ENCODE assay signal across 10 mouse cellular contexts in the genomic region with DNA sequence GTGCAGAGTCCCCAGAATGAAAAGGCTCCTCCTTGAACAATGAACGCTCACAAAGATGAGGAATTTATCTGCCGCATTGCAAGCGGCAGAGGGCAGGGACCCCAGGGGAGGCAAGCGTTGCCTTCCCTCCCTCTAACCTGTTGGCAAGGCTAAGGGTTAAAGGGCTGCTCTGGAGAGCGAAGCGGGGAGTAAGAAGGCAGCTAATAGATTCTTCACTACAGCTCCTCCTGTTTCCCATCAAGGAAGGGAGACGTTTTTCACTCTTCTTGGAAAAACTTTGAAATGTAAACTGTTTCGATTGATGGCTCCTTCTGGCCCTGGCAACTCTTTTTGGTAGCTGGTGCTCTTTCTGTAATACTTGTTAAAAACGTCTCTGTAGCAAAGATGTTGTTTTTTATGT.
DNase-seq lines count a peak whose midpoint lies in the region; ATAC-seq lines count a peak whose summit lies in the region.
"Had no signal": no experiment of that assay in that cellular context is flagged by ENCODE, and none has a peak within 500 bp of the region (broad histone marks: within the 10 kb centered on the region; RNA-seq: fewer than 3 reads in every experiment).

No protein-coding gene starts in this region.

- no peaks in the 10 kb centered on the region for H3K4me1 ChIP-seq in liver, embryonic 11.5 days (replicated peaks; ENCODE audit: control insufficient read depth, insufficient read depth, low read length)
- H3K4me1 ChIP-seq in forebrain, embryonic 11.5 days (replicated peaks; ENCODE audit: control insufficient read depth, insufficient read depth, low read length) = peaks cover 4% of the 10 kb centered on the region; the same call in 1 of the 2 replicates
- peaks cover 4% of the 10 kb centered on the region; the same call in 1 of the 2 replicates for H3K4me1 ChIP-seq in limb, embryonic 11.5 days (ENCODE audit: control insufficient read depth, insufficient read depth, low read length)
- H3K4me1 ChIP-seq in stomach, embryonic 15.5 days = peaks cover 7% of the 10 kb centered on the region; the same call in 1 of the 2 replicates

- H3K27ac ChIP-seq in liver, embryonic 11.5 days (ENCODE audit: low read depth, low read length) = no peak overlapping the region
- H3K27ac ChIP-seq in forebrain, embryonic 11.5 days (ENCODE audit: low read depth, low read length) = no peak overlapping the region
- no peak overlapping the region for H3K27ac ChIP-seq in limb, embryonic 11.5 days (replicated peaks; ENCODE audit: low read depth, low read length)
- no peak overlapping the region for H3K27ac ChIP-seq in stomach, embryonic 15.5 days
- H3K27ac ChIP-seq: macrophage had no signal

- no peak overlapping the region for H3K9ac ChIP-seq in liver, embryonic 11.5 days (ENCODE audit: low read depth, low read length)
- H3K9ac ChIP-seq in forebrain, embryonic 11.5 days (ENCODE audit: low read length) = peak overlapping the region; percentile 23; the same call in 1 of the 2 replicates
- no peak overlapping the region for H3K9ac ChIP-seq in limb, embryonic 11.5 days (ENCODE audit: low read length)
- H3K9ac ChIP-seq in stomach, embryonic 15.5 days = no peak overlapping the region

- no peak overlapping the region for H3K4me3 ChIP-seq in liver, embryonic 11.5 days (ENCODE audit: low read depth, low read length)
- no peak overlapping the region; the same call in 1 of the 2 replicates for H3K4me3 ChIP-seq in forebrain, embryonic 11.5 days (ENCODE audit: low read depth, low read length)
- no peak overlapping the region for H3K4me3 ChIP-seq in limb, embryonic 11.5 days (ENCODE audit: low read depth, low read length)
- H3K4me3 ChIP-seq in stomach, embryonic 15.5 days (replicated peaks) = no peak overlapping the region

- no peaks in the 10 kb centered on the region for H3K36me3 ChIP-seq in liver, embryonic 11.5 days (ENCODE audit: control insufficient read depth, insufficient read depth, low read length)
- no peaks in the 10 kb centered on the region for H3K36me3 ChIP-seq in forebrain, embryonic 11.5 days (ENCODE audit: control insufficient read depth, insufficient read depth, low read length)
- H3K36me3 ChIP-seq in limb, embryonic 11.5 days (ENCODE audit: control insufficient read depth, insufficient read depth, low read length) = no peaks in the 10 kb centered on the region
- no peaks in the 10 kb centered on the region for H3K36me3 ChIP-seq in stomach, embryonic 15.5 days

- DNase-seq in liver, embryonic 11.5 days (ENCODE audit: low spot score) = no peak
- DNase-seq in liver = no peak
- no peak for DNase-seq in forebrain, embryonic 11.5 days (ENCODE audit: low spot score)
- no peak for DNase-seq in limb, embryonic 11.5 days (ENCODE audit: low spot score)
- no peak for DNase-seq in right cerebral cortex, adult 2 months (ENCODE audit: low spot score in 2 of 2)
- DNase-seq in right cerebral cortex, postnatal 4 days = no peak
- DNase-seq: cerebellum, adult 2 months; kidney, postnatal 10 days had no signal

- ATAC-seq in liver, embryonic 11.5 days (replicated peaks; ENCODE audit: low FRiP score) = no peak
- no peak for ATAC-seq in forebrain, embryonic 11.5 days (replicated peaks; ENCODE audit: low FRiP score)
- no peak for ATAC-seq in limb, embryonic 11.5 days (ENCODE audit: insufficient number of reproducible peaks, low FRiP score, low TSS enrichment, low read depth)
- no peak for ATAC-seq in stomach, embryonic 15.5 days (ENCODE audit: insufficient read depth, low FRiP score, low read depth)

- H3K4me2 ChIP-seq in liver, embryonic 11.5 days = peak overlapping the region; percentile 8; the same call in 1 of the 2 replicates
- peak overlapping the region; percentile 38 for H3K4me2 ChIP-seq in forebrain, embryonic 11.5 days (ENCODE audit: low read depth, low read length, severe bottlenecking)
- H3K4me2 ChIP-seq in limb, embryonic 11.5 days (ENCODE audit: low read depth, severe bottlenecking) = peak overlapping the region; percentile 30; the same call in 1 of the 2 replicates
- peak overlapping the region; percentile 45 for H3K4me2 ChIP-seq in stomach, embryonic 15.5 days

- 22% methylated on average over 9 of the region's 9 CpGs for WGBS in liver, embryonic 11.5 days
- WGBS in forebrain, embryonic 11.5 days = 7% methylated on average over 9 of the region's 9 CpGs
- WGBS in limb, embryonic 11.5 days = 4% methylated on average over 9 of the region's 9 CpGs
- 11% methylated on average over 9 of the region's 9 CpGs for WGBS in stomach, embryonic 15.5 days

- no peaks in the 10 kb centered on the region for H3K27me3 ChIP-seq in liver, embryonic 11.5 days (replicated peaks; ENCODE audit: control insufficient read depth, insufficient read depth, low read length)
- H3K27me3 ChIP-seq in forebrain, embryonic 11.5 days (ENCODE audit: control insufficient read depth, insufficient read depth, low read length) = no peaks in the 10 kb centered on the region
- no peaks in the 10 kb centered on the region for H3K27me3 ChIP-seq in limb, embryonic 11.5 days (ENCODE audit: control insufficient read depth, insufficient read depth, low read length)
- H3K27me3 ChIP-seq in stomach, embryonic 15.5 days (replicated peaks) = no peaks in the 10 kb centered on the region

- H3K9me3 ChIP-seq in liver, embryonic 11.5 days (ENCODE audit: control insufficient read depth, low read length) = no peaks in the 10 kb centered on the region
- no peaks in the 10 kb centered on the region for H3K9me3 ChIP-seq in forebrain, embryonic 11.5 days (ENCODE audit: control insufficient read depth, low read length)
- H3K9me3 ChIP-seq in limb, embryonic 11.5 days (ENCODE audit: control insufficient read depth, low read length) = no peaks in the 10 kb centered on the region
- no peaks in the 10 kb centered on the region for H3K9me3 ChIP-seq in stomach, embryonic 15.5 days
